Mouse (Mus musculus) left cerebral cortex, adult 8-10 months (tissue): ENCODE results near the gene Atoh8. TPM values are rescaled to one million over a fixed set of nuclear protein-coding genes. Genes with fewer than 3 reads are reported as not detected.

Source experiments
- DNase-seq, 2 experiments: peaks; one replicate each; pipeline ENCODE4 v3.0.0; 2022; ENCODE audit warnings: low spot score in 2 of 2
- total RNA-seq, 4 experiments: library from RNA; stranded (reverse); gene quantifications; 2 replicates each; pipeline ENCODE4 v1.2.4; 2022

The Atoh8 gene
- total RNA-seq, 4 experiments from 2014 or later = 1.3 to 2.1 (median 1.9) TPM

- DNase-seq = no peak
These were observed 19.3 kb upstream of the Atoh8 start for GRCm38 (mm10) chr6:72254588-72255075.

- DNase-seq = no peak
These were observed 18.7 kb upstream of the Atoh8 start for GRCm38 (mm10) chr6:72253911-72254587.

- no peak for DNase-seq
These were observed 17.8 kb upstream of the Atoh8 start for GRCm38 (mm10) chr6:72253168-72253567.

GRCm38 (mm10) chr6:72252433-72252832 is 17.1 kb upstream of the Atoh8 start:
- DNase-seq = no peak

GRCm38 (mm10) chr6:72249981-72250380 is 14.6 kb upstream of the Atoh8 start:
- DNase-seq = no peak

GRCm38 (mm10) chr6:72248150-72248914 is 13.0 kb upstream of the Atoh8 start:
- DNase-seq = no peak

GRCm38 (mm10) chr6:72246303-72246702 is 10.9 kb upstream of the Atoh8 start:
- DNase-seq = no peak

GRCm38 (mm10) chr6:72244569-72245285 is 9.3 kb upstream of the Atoh8 start:
- no peak for DNase-seq

GRCm38 (mm10) chr6:72244144-72244549 is 8.8 kb upstream of the Atoh8 start:
- DNase-seq = peak; percentile 22 to 63

- DNase-seq = no peak
These were observed 7.3 kb upstream of the Atoh8 start for GRCm38 (mm10) chr6:72242532-72243320.

- DNase-seq = no peak
These were observed 6.4 kb upstream of the Atoh8 start for GRCm38 (mm10) chr6:72241843-72242154.

GRCm38 (mm10) chr6:72241133-72241842 is 5.9 kb upstream of the Atoh8 start:
- DNase-seq = no peak

GRCm38 (mm10) chr6:72240042-72240441 is 4.7 kb upstream of the Atoh8 start:
- no peak for DNase-seq

GRCm38 (mm10) chr6:72237035-72237434 is 1.7 kb upstream of the Atoh8 start:
- peak; percentile 47 to 76 for DNase-seq

GRCm38 (mm10) chr6:72235807-72236407 is 530 bp upstream of the Atoh8 start:
- DNase-seq = no peak

- DNase-seq = peak in 1 of 2 experiments; percentile 25
These were observed 842 bp downstream of the Atoh8 start for GRCm38 (mm10) chr6:72234372-72235097.

GRCm38 (mm10) chr6:72233950-72234349 is 1.4 kb downstream of the Atoh8 start:
- no peak for DNase-seq

- no peak for DNase-seq
These were observed 2.5 kb downstream of the Atoh8 start for GRCm38 (mm10) chr6:72232870-72233269.

GRCm38 (mm10) chr6:72232411-72232810 is 3.0 kb downstream of the Atoh8 start:
- DNase-seq = no peak

GRCm38 (mm10) chr6:72230875-72231274 is 4.5 kb downstream of the Atoh8 start:
- DNase-seq = no peak
